Mouse (Mus musculus) liver, embryonic 14.5 days (tissue): Measurements from ENCODE around the gene Pemt. TPM values are rescaled to one million over a fixed set of nuclear protein-coding genes. Genes with fewer than 3 reads are reported as not detected.

Source experiments
- ATAC-seq: fragments of 200-750 bp; cut with Nextera tagmentation; 2 replicates; pipeline ENCODE4 v1.8.0; 2017; ENCODE audit warnings: moderate number of reproducible peaks, mild to moderate bottlenecking, moderate library complexity; ENCODE audit not compliant: insufficient read depth
- DNase-seq, 3 experiments: peaks; one replicate each; pipeline ENCODE4 v3.0.0-alpha.2; 2012 to 2013; ENCODE audit warnings: low read depth in 3 of 3, low spot score in 3 of 3
- H3K27ac ChIP-seq: fragments of 300-500 bp; sonication (generic); 2 replicates; pipeline ENCODE4 v1.5.1; 2014; ENCODE audit warnings: moderate library complexity, mild to moderate bottlenecking, control low read depth, inconsistent platforms
- H3K27me3 ChIP-seq: fragments of 300-500 bp; sonication (generic); 2 replicates; pipeline ENCODE4 v1.6.1; 2014; ENCODE audit warnings: mild to moderate bottlenecking, low read length, moderate library complexity; ENCODE audit not compliant: control insufficient read depth, insufficient read depth
- H3K36me3 ChIP-seq: fragments of 300-500 bp; sonication (generic); replicated peaks from 2 replicates; pipeline ENCODE4 v1.6.1; 2014; ENCODE audit warnings: low read depth; ENCODE audit not compliant: control insufficient read depth, insufficient read depth
- H3K4me1 ChIP-seq, 2 experiments: fragments of 200-500 bp in 1 of 2; fragments of 300-500 bp in 1 of 2; sonication (generic) in 1 of 2; replicated peaks; 2 replicates each; pipeline ENCODE4 v1.6.1; 2012 to 2014; ENCODE audit warnings: antibody characterized with exemption in 1 of 2, inconsistent platforms in 1 of 2, low read length in 1 of 2; ENCODE audit not compliant: control insufficient read depth in 2 of 2, insufficient read depth in 2 of 2
- H3K4me2 ChIP-seq: fragments of 300-500 bp; sonication (generic); 2 replicates; pipeline ENCODE4 v1.6.1; 2014; ENCODE audit warnings: low read depth, mild to moderate bottlenecking, control low read depth, moderate library complexity
- H3K4me3 ChIP-seq, 2 experiments: fragments of 200-500 bp in 1 of 2; fragments of 300-500 bp in 1 of 2; sonication (generic) in 1 of 2; 2 replicates each; pipeline ENCODE4 v1.5.1; 2012 to 2014; ENCODE audit warnings: low read depth in 2 of 2, low read length in 2 of 2, mild to moderate bottlenecking in 2 of 2, control low read depth in 1 of 2, inconsistent platforms in 1 of 2, moderate library complexity in 1 of 2; ENCODE audit not compliant: insufficient read depth in 1 of 2
- H3K9ac ChIP-seq: fragments of 300-500 bp; sonication (generic); replicated peaks from 2 replicates; pipeline ENCODE4 v1.6.1; 2014; ENCODE audit warnings: mild to moderate bottlenecking, control low read depth, moderate library complexity
- H3K9me3 ChIP-seq: fragments of 300-500 bp; sonication (generic); 2 replicates; pipeline ENCODE4 v1.6.1; 2016; ENCODE audit warnings: low read length, mixed read lengths; ENCODE audit not compliant: control insufficient read depth
- CTCF ChIP-seq: IDR thresholded peaks from 2 replicates; pipeline ENCODE4 v1.5.1; 2016; ENCODE audit warnings: antibody characterized with exemption, low read depth, control low read depth
- EP300 ChIP-seq: IDR thresholded peaks from 2 replicates; pipeline ENCODE4 v1.6.1; 2016; ENCODE audit warnings: antibody characterized with exemption, low read depth
- WGBS: fragments of 180-500 bp; shearing (Covaris S2); extraction: QIAGEN DNeasy Blood & Tissue Kit; methylation state at CpG from one replicate; pipeline ENCODE4 v1.1.7; 2014; ENCODE audit not compliant: insufficient replicate concordance; 5-methylcytosine and 5-hydroxymethylcytosine counted together
- polyA plus RNA-seq, 2 experiments: library from polyadenylated mRNA; depleted of rRNA in 1 of 2; stranded (reverse) in 1 of 2; unstranded in 1 of 2; fragments of >200 nt; fragmentation: Nextera tagmentation in 1 of 2; extraction: Ambion mirVana in 1 of 2; gene quantifications; 2 replicates each; pipeline versions ENCODE4 v1.2.1 to v1.2.3; 2012 to 2014

Gene Pemt
- polyA plus RNA-seq, 2 experiments: 5.2 to 9.0 TPM

DNA sequence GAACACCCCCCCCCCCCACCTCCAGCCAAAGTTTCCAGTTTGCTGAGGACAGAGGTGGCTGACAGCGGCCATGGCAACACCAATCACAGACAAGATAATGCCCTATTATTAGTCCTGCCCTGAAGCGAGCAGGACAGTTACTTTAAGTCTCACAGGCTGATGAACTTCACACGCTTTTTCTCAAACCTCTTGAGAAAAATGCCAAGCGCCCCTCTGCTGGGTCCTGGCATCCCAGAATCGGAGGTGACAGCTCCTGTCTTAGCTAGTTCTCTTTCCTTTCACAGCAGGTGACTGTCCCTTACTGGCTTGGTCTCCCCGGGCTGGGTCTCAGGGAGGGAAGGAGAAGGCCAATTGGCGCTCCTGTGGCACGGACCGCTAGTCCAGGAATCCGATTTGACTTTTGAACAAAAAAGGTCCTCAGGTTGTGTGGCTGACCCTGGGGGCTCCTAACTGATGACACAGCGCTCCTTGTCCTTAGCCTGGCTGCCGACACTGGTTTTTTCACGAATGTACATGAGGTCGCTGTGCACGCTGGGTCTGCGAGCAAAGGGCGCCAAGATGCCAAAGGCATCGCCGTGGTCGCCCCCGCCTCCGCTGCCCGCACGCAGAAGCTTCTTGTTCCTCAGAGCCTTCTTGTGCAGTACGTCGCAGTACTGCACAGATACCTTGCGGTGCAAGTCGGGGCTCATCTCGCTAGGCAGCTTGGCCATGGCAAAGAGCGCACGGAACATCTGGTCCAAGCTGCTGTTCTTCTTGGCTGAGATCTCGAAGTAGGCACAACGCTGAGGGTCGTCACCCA lies 82.7 kb downstream of the Pemt start:
- H3K4me3 ChIP-seq: peak overlapping the region; percentile 33 to 49; a peak in 3 of 4 replicates
- WGBS: 12% methylated on average over 34 of the region's 34 CpGs
- no peaks in the 10 kb centered on the region for H3K9me3 ChIP-seq
- peaks cover 19% of the 10 kb centered on the region for H3K27me3 ChIP-seq
- no peak overlapping the region for H3K27ac ChIP-seq
- H3K4me1 ChIP-seq: peaks cover 0 to 6% of the 10 kb centered on the region in 2 experiments; a peak in 2 of 4 replicates
- no peak overlapping the region for H3K9ac ChIP-seq
- DNase-seq (no peak), ATAC-seq (no peak)
- H3K36me3 ChIP-seq: peaks cover 7% of the 10 kb centered on the region
- no peak for TF ChIP-seq EP300
- no peak for TF ChIP-seq CTCF
- H3K4me2 ChIP-seq: peak overlapping the region; percentile 73

DNA sequence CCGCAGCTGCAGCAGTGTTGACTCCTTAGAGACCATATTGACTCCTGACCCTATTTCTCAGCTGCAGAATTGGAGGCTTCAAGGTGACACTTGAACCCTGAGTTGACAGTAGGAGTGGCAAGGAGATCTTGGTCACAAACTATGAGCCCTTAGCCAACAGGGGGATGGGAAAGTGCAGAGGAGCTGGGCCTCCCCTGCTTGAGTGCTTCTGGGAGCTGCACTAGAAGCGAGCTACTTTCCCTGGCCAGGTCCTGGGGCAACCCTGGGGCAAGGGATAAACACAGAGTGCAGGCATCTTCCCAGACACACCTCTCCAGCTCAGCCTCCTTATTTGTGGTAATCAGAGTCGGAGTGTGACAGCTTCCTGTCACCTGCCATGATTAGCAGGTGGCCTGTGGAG lies 83.7 kb downstream of the Pemt start:
- Histone ChIP-seq H3K4me3 (no peak overlapping the region), H3K9ac (no peak overlapping the region), H3K27ac (no peak overlapping the region), H3K4me1 (peaks cover 0 to 6% of the 10 kb centered on the region in 2 experiments; a peak in 2 of 4 replicates), H3K27me3 (peaks cover 19% of the 10 kb centered on the region), H3K9me3 (no peaks in the 10 kb centered on the region), H3K4me2 (no peak overlapping the region), H3K36me3 (peaks cover 7% of the 10 kb centered on the region)
- no peak for DNase-seq
- 77% methylated on average over 3 of the region's 3 CpGs for WGBS
- ATAC-seq: no peak
- TF ChIP-seq EP300: no peak
- TF ChIP-seq CTCF: no peak

DNA sequence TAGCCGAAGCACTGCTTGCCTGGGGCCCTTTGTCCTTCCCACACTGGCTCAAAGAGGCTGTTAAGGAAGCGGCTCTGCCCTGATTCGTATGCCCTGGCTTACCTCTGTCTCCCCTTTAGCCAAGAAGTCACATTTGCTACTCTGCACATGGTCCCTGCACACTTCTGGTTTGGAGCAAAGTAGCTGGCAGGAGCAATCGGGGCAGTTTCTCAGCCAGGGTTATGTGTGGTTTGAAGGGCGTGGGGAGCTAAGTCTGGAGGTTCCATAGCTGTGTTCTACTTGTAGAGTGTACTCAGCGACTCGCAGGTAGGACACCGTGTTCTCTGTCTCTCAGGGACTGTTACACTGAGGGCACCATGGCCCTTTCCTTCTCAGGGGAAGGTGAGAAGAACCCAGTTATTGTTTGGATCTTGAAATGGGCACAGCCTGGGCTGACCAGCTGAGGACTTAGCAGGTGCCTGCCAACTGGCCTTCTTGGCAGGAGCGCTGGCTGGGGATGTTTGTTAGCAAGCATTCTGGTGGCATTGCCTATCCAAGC lies 84.9 kb downstream of the Pemt start:
- ATAC-seq (no peak), DNase-seq (no peak)
- no peak overlapping the region for H3K27ac ChIP-seq
- no peak overlapping the region for H3K4me2 ChIP-seq
- peaks cover 0 to 6% of the 10 kb centered on the region in 2 experiments; a peak in 2 of 4 replicates for H3K4me1 ChIP-seq
- no peak overlapping the region for H3K4me3 ChIP-seq
- H3K36me3 ChIP-seq: peaks cover 7% of the 10 kb centered on the region
- WGBS: 61% methylated on average over 9 of the region's 9 CpGs
- H3K9me3 ChIP-seq: no peaks in the 10 kb centered on the region
- H3K9ac ChIP-seq: no peak overlapping the region
- TF ChIP-seq EP300: no peak
- H3K27me3 ChIP-seq: peaks cover 19% of the 10 kb centered on the region

DNA sequence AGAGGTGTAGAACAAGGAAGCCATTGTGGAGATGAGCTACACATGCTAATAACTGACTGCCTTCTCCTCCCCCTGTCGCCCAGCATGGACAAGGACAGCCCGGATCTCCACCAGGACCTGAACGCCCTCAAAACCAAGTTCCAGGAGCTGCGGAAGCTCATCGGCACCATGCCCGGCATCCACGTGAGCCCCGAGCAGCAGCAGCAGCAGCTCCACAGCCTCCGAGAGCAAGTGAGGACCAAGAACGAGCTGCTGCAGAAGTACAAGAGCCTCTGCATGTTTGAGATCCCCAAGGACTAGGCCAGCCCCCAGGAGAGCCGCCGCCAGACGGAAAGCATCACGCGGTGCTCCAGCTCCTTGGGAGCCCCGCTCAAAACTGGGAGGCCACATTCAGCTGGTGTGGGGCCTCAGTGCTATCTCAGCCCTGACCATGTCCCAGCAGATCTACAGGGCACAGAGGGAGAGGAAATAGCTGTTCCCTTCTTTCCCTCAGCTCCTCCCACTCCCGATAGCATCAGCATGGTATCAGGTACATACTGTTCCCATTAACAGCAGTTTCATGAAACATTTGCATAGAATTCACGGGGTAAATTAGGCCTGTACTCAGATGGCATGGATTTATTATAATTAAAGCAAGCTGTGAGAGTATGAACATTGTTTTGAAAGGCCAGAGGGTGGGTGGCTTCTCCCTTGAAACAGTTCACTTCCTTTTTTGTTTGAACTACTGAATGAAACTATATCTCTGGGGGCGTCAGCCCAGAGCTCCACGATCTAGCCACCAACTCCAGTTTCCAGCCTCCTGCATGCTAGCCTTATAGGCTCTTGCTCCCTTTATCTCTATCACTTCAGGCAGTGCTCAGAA lies 85.6 kb downstream of the Pemt start:
- Histone ChIP-seq H3K27ac (no peak overlapping the region), H3K9me3 (no peaks in the 10 kb centered on the region), H3K4me1 (0 out of 4 replicates have a peak, but pooled peaks cover 0 to 2% of the 10 kb centered on the region in 2 experiments), H3K27me3 (peaks cover 19% of the 10 kb centered on the region), H3K36me3 (peaks cover 7% of the 10 kb centered on the region), H3K4me2 (no peak overlapping the region), H3K9ac (no peak overlapping the region), H3K4me3 (no peak overlapping the region)
- ATAC-seq: no peak
- no peak for DNase-seq
- WGBS: 64% methylated on average over 20 of the region's 20 CpGs
- no peak for TF ChIP-seq CTCF
- TF ChIP-seq EP300: no peak
